Comparison of ENCODE assay signal across 11 mouse cellular contexts in the genomic region with DNA sequence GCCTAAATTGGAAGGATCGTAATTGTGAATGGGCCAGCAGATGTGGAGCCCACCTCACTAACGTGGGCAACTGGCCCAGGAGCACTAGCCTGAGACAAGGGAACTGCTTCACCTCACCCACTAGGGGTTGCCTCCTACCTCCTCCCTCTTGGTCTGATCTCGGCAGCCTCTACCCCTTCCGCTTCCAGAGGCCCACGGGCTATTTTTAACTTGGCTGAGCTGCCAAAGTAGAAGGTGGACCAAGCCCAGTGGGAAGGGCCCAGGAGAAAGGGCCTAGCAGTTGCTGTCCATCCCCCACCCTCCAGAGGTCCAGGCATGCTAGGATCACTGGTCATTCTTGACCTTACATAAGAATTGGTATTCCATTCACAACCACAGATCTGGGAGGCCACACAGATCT. TPM values are rescaled to one million over a fixed set of nuclear protein-coding genes. Genes with fewer than 3 reads are reported as not detected.
DNase-seq lines count a peak whose midpoint lies in the region; ATAC-seq and TF ChIP-seq lines count a peak whose summit lies in the region.
"Had no signal": no experiment of that assay in that cellular context is flagged by ENCODE, and none has a peak within 500 bp of the region (broad histone marks: within the 10 kb centered on the region; RNA-seq: fewer than 3 reads in every experiment).

No protein-coding gene starts in this region.

- TF ChIP-seq CTCF in liver, adult 2 months (IDR thresholded peaks at IDR 0.05; ENCODE audit: low read depth, low read length): no peak

- TF ChIP-seq POLR2A in liver, adult 2 months (IDR thresholded peaks at IDR 0.05; ENCODE audit: extremely low read depth, insufficient read depth, low read length): no peak

- 15% methylated on average over 5 of the region's 5 CpGs for WGBS in heart, embryonic 14.5 days
- WGBS in liver, adult 2 months: 75% methylated on average over 5 of the region's 5 CpGs
- WGBS in midbrain, embryonic 14.5 days: 60% methylated on average over 5 of the region's 5 CpGs

- H3K27me3 ChIP-seq in heart, embryonic 14.5 days (ENCODE audit: control insufficient read depth, insufficient read depth, low read length): no peaks in the 10 kb centered on the region
- H3K27me3 ChIP-seq in liver, adult 2 months (ENCODE audit: control insufficient read depth, insufficient read depth, low read length): no peaks in the 10 kb centered on the region
- no peaks in the 10 kb centered on the region for H3K27me3 ChIP-seq in midbrain, embryonic 14.5 days (ENCODE audit: control insufficient read depth, insufficient read depth, low read length)

- H3K4me2 ChIP-seq in heart, embryonic 14.5 days (ENCODE audit: low read length): peak overlapping the region; percentile 36
- H3K4me2 ChIP-seq in midbrain, embryonic 14.5 days (ENCODE audit: low read length): no peak overlapping the region

- H3K9me3 ChIP-seq in heart, embryonic 14.5 days (ENCODE audit: control insufficient read depth, low read length): no peaks in the 10 kb centered on the region
- H3K9me3 ChIP-seq in midbrain, embryonic 14.5 days (ENCODE audit: control insufficient read depth, low read length): no peaks in the 10 kb centered on the region

- peak; percentile 36 for DNase-seq in testis, postnatal 14 days (ENCODE audit: low spot score)
- DNase-seq in testis, postnatal 10 days (ENCODE audit: low spot score): no peak
- DNase-seq in liver, adult 2 months (ENCODE audit: extremely low read depth, low read depth, low spot score): no peak
- no peak for DNase-seq in midbrain, embryonic 14.5 days
- DNase-seq in ovary, adult 18-20 months (ENCODE audit: low spot score): no peak
- no peak for DNase-seq in urinary bladder, postnatal 25 days (ENCODE audit: low spot score)
- DNase-seq in frontal cortex, postnatal 10 days (ENCODE audit: low spot score in 2 of 2): no peak
- DNase-seq: thymus, postnatal 36 days had no signal

- H3K36me3 ChIP-seq in heart, embryonic 14.5 days (ENCODE audit: control insufficient read depth, insufficient read depth, low read length): no peaks in the 10 kb centered on the region
- no peaks in the 10 kb centered on the region for H3K36me3 ChIP-seq in liver, adult 2 months (ENCODE audit: control insufficient read depth, insufficient read depth, low read length)
- H3K36me3 ChIP-seq in midbrain, embryonic 14.5 days (ENCODE audit: control insufficient read depth, insufficient read depth, low read length): no peaks in the 10 kb centered on the region

- no peaks in the 10 kb centered on the region for H3K79me2 ChIP-seq in liver, adult 2 months (ENCODE audit: control insufficient read depth, insufficient read depth, low read length)

- peak; percentile 86 for ATAC-seq in heart, embryonic 14.5 days (ENCODE audit: insufficient number of reproducible peaks, insufficient read depth, low FRiP score, low read depth)
- ATAC-seq in midbrain, embryonic 14.5 days (ENCODE audit: low FRiP score, low TSS enrichment): no peak

- H3K27ac ChIP-seq in heart, embryonic 14.5 days (replicated peaks in 1 of 2; ENCODE audit: control insufficient read depth in 1 of 2, insufficient read depth in 1 of 2, low read depth in 2 of 2, low read length in 2 of 2): peak overlapping the region; percentile 58 to 86
- peak overlapping the region; percentile 56; the same call in 1 of the 2 replicates for H3K27ac ChIP-seq in liver, adult 2 months (replicated peaks; ENCODE audit: insufficient read depth, low read depth, low read length)
- no peak overlapping the region for H3K27ac ChIP-seq in midbrain, embryonic 14.5 days (replicated peaks; ENCODE audit: low read depth, low read length)

- peaks cover 23 to 27% of the 10 kb centered on the region in 2 experiments for H3K4me1 ChIP-seq in heart, embryonic 14.5 days (ENCODE audit: control insufficient read depth in 2 of 2, insufficient read depth in 2 of 2, low read length in 2 of 2)
- H3K4me1 ChIP-seq in liver, adult 2 months (ENCODE audit: control insufficient read depth, insufficient read depth, low read length): peaks cover 4% of the 10 kb centered on the region; the same call in 1 of the 2 replicates
- H3K4me1 ChIP-seq in midbrain, embryonic 14.5 days (ENCODE audit: control insufficient read depth, insufficient read depth, low read length): no peaks in the 10 kb centered on the region

- no peak overlapping the region for H3K4me3 ChIP-seq in heart, embryonic 14.5 days (ENCODE audit: control insufficient read depth in 1 of 2, insufficient read depth in 1 of 2, low read depth in 1 of 2, low read length in 2 of 2)
- no peak overlapping the region for H3K4me3 ChIP-seq in liver, adult 2 months (ENCODE audit: insufficient read depth, low read depth, low read length)
- no peak overlapping the region for H3K4me3 ChIP-seq in midbrain, embryonic 14.5 days (replicated peaks; ENCODE audit: low read depth, low read length)

- H3K9ac ChIP-seq in heart, embryonic 14.5 days (ENCODE audit: low read length): no peak overlapping the region
- H3K9ac ChIP-seq in liver, adult 2 months (ENCODE audit: low read depth, low read length): no peak overlapping the region
- H3K9ac ChIP-seq in midbrain, embryonic 14.5 days (replicated peaks; ENCODE audit: low read length): no peak overlapping the region

RNA-seq across cellular contexts. Expression of a gene that starts 12.0 kb away (rescaled TPM):
- 8.8 and 10.6 TPM in 2 replicates for polyA plus RNA-seq in heart, embryonic 14.5 days (2014; fragmentation: Nextera tagmentation; extraction: Ambion mirVana)
- 5.2 and 5.3 TPM in 2 replicates for total RNA-seq in liver, adult 2 months (2014; rRNA removed)
- polyA plus RNA-seq in liver, adult 2 months (2012; rRNA removed): 2.4 and 2.8 TPM in 2 replicates
- 18.8 and 22.2 TPM in 2 replicates for polyA plus RNA-seq in midbrain, embryonic 14.5 days (2014; fragmentation: Nextera tagmentation; extraction: Ambion mirVana)

RNA-seq across cellular contexts. Expression of a gene that starts 21.8 kb away (rescaled TPM):
- polyA plus RNA-seq in heart, embryonic 14.5 days (2014; fragmentation: Nextera tagmentation; extraction: Ambion mirVana): 0.18 and 0.19 TPM in 2 replicates
- total RNA-seq in liver, adult 2 months (2014; rRNA removed): not detected in 2 replicates
- not detected in 2 replicates for polyA plus RNA-seq in liver, adult 2 months (2012; rRNA removed)
- polyA plus RNA-seq in midbrain, embryonic 14.5 days (2014; fragmentation: Nextera tagmentation; extraction: Ambion mirVana): 0.12 TPM in 1 of 2 replicates, not detected in the other
- total RNA-seq: MEL; midbrain, postnatal 0 days had no signal
- polyA plus RNA-seq: midbrain, postnatal 0 days had no signal

RNA-seq across cellular contexts. Expression of a gene that starts 25.7 kb away (rescaled TPM):
- polyA plus RNA-seq in heart, embryonic 14.5 days (2014; fragmentation: Nextera tagmentation; extraction: Ambion mirVana): 128 and 139 TPM in 2 replicates
- 26.2 and 27.1 TPM in 2 replicates for total RNA-seq in liver, adult 2 months (2014; rRNA removed)
- 18.8 and 23.0 TPM in 2 replicates for polyA plus RNA-seq in liver, adult 2 months (2012; rRNA removed)
- 102 and 112 TPM in 2 replicates for polyA plus RNA-seq in midbrain, embryonic 14.5 days (2014; fragmentation: Nextera tagmentation; extraction: Ambion mirVana)

RNA-seq across cellular contexts. Expression of a gene that starts 49.0 kb away (rescaled TPM):
- polyA plus RNA-seq in heart, embryonic 14.5 days (2014; fragmentation: Nextera tagmentation; extraction: Ambion mirVana): 69.8 and 81.3 TPM in 2 replicates
- total RNA-seq in liver, adult 2 months (2014; rRNA removed): 20.2 and 23.8 TPM in 2 replicates
- polyA plus RNA-seq in liver, adult 2 months (2012; rRNA removed): 28.6 and 30.7 TPM in 2 replicates
- polyA plus RNA-seq in midbrain, embryonic 14.5 days (2014; fragmentation: Nextera tagmentation; extraction: Ambion mirVana): 189 and 233 TPM in 2 replicates
